ENCODE assay signal across 7 mouse cellular contexts in the genomic region with DNA sequence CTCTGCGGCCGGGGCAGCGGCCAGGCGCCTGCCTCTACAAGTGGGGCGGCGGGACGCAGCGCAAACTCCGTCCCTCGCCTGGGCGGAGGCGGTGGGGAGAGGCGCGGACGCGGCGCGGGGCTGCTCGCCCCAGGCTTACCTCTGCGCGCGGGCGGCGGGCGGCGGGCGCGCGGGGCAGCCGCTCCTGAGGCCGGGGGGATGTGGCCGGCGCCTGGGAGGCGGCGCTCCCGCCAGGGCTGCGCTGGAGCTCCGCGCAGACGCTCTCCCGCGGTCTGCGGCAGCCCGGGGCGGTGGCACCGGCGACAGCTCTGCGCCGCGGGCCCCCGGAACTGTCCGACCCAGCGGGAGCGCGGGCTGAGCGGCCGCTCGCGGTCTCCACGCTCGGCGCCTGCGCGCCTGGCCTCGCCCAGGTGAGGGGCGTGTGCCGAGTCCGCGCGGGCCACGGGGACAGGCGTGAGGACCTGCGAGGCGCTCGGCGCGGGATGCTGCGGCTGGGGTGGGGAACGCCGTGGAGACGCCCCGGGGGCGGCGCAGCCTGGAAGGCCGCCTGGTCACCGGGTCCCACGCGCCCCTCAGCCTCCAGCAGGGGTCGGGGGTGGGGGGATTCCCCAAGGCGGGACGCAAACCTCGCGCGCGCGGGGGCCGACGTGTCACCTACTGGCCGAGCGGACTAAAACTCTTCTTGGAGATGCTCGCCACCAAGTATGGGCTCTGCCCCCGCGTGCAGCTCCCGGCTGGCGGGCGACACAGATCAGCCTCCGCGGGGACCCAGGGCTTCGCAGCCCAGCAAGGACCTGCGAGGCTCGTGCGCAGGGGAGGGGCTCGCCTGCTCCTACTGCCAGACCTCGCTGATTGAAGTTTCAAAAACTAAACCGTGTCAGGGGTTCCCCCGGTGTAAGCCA. TPM values are rescaled to one million over a fixed set of nuclear protein-coding genes. Genes with fewer than 3 reads are reported as not detected.
DNase-seq lines count a peak whose midpoint lies in the region; ATAC-seq and TF ChIP-seq lines count a peak whose summit lies in the region.

No protein-coding gene starts in this region.

- no peak overlapping the region for H3K27ac ChIP-seq in forebrain, embryonic 12.5 days

- TF ChIP-seq CTCF in Patski (IDR thresholded peaks at IDR 0.05) = no peak

- in situ Hi-C loops in Patski (cut with MboI; ENCODE audit: low pct_unique_long_range_greater_than_20kb) = no loop called here

- CTCF ChIA-PET in Patski (lab: Charles Lee) = no interaction called here

- H3K9me3 ChIP-seq in forebrain, embryonic 12.5 days = no peaks in the 10 kb centered on the region

- H3K79me2 ChIP-seq in myocyte (ENCODE audit: control insufficient read depth, insufficient read depth) = no peaks in the 10 kb centered on the region

- under 1% methylated on average over 98 of the region's 116 CpGs for WGBS in forebrain, embryonic 12.5 days

- peak overlapping the region; percentile 72 for H3K4me3 ChIP-seq in forebrain, embryonic 12.5 days (replicated peaks)
- H3K4me3 ChIP-seq in myocyte = no peak overlapping the region

- peak; percentile 49 for ATAC-seq in Patski
- peak; percentile 50 for ATAC-seq in cerebellum, adult (ENCODE audit: insufficient number of reproducible peaks, low FRiP score, low TSS enrichment)
- ATAC-seq in forebrain, embryonic 12.5 days (ENCODE audit: low FRiP score) = peak; percentile 89

- H3K4me2 ChIP-seq in forebrain, embryonic 12.5 days = peak overlapping the region; percentile 100
- H3K4me2 ChIP-seq in myocyte (ENCODE audit: low read depth) = peak overlapping the region; percentile 18

- H3ac ChIP-seq in myocyte (ENCODE audit: control insufficient read depth, insufficient read length) = no peak overlapping the region

- intact Hi-C loops in heart, postnatal 36 days (cut with DNase I) = no loop called here
- intact Hi-C loops in left cerebral cortex, postnatal 4 days (cut with DNase I) = no loop called here

- H3K4me1 ChIP-seq in forebrain, embryonic 12.5 days = peaks cover 14% of the 10 kb centered on the region

- H3K9ac ChIP-seq in forebrain, embryonic 12.5 days = peak overlapping the region; percentile 62

- POLR2A ChIA-PET in Patski (lab: Charles Lee) = interaction anchor here (0.6 kb wide), 1 partner anchor 1139 kb away, joined by 3 read pairs; no protein-coding TSS in a partner anchor

- DNase-seq in Patski (ENCODE audit: low read depth, low spot score) = no peak
- DNase-seq in heart, postnatal 36 days = peak; percentile 16 to 28
- DNase-seq in left cerebral cortex, postnatal 4 days = peak; percentile 45
- DNase-seq in testis, postnatal 14 days (ENCODE audit: low spot score) = peak; percentile 74

- H3K27me3 ChIP-seq in Patski (peaks cover 47% of the 10 kb centered on the region), myocyte (ENCODE audit: control insufficient read depth, insufficient read depth, insufficient read length) (peaks cover 4% of the 10 kb centered on the region)
- peaks cover 44% of the 10 kb centered on the region for H3K27me3 ChIP-seq in forebrain, embryonic 12.5 days

- no peak for TF ChIP-seq POLR2A in myocyte (IDR thresholded peaks at IDR 0.05; ENCODE audit: insufficient read length, low read depth)

- no peaks in the 10 kb centered on the region for H3K36me3 ChIP-seq in forebrain, embryonic 12.5 days (replicated peaks)
- no peaks in the 10 kb centered on the region for H3K36me3 ChIP-seq in myocyte (ENCODE audit: control insufficient read depth, insufficient read depth)

TF ChIP-seq in myocyte, 11 proteins besides CTCF, POLR2A, EP300 and RAD21:
- no peak for TF ChIP-seq REST (IDR thresholded peaks at IDR 0.05; ENCODE audit: insufficient read depth, insufficient read length)
- TF ChIP-seq CEBPB (IDR thresholded peaks at IDR 0.05; ENCODE audit: insufficient read depth, poor library complexity, severe bottlenecking) = no peak
- no peak for TF ChIP-seq MYOG (IDR thresholded peaks at IDR 0.05; ENCODE audit: control insufficient read depth in 1 of 3, insufficient read depth in 1 of 3, insufficient read length in 2 of 3, low read depth in 2 of 3)
- no peak for TF ChIP-seq MAX (IDR thresholded peaks at IDR 0.05; ENCODE audit: low read depth)
- no peak for TF ChIP-seq USF1 (IDR thresholded peaks at IDR 0.05; ENCODE audit: low read depth)
- TF ChIP-seq MYOD1 (IDR thresholded peaks at IDR 0.05; ENCODE audit: control insufficient read depth in 1 of 3, insufficient read length in 2 of 3, low read depth in 2 of 3) = no peak
- TF ChIP-seq TCF3 (IDR thresholded peaks at IDR 0.05; ENCODE audit: insufficient read length, low read depth) = no peak
- no peak for TF ChIP-seq E2F4 (IDR thresholded peaks at IDR 0.05; ENCODE audit: insufficient read depth)
- no peak for TF ChIP-seq POLR2AphosphoS2 (IDR thresholded peaks at IDR 0.05; ENCODE audit: insufficient read length, low read depth)
- TF ChIP-seq SRF (IDR thresholded peaks at IDR 0.05; ENCODE audit: control insufficient read depth, insufficient read length, low read depth) = no peak
- no peak for TF ChIP-seq TCF12 (IDR thresholded peaks at IDR 0.05; ENCODE audit: insufficient read depth, poor library complexity, severe bottlenecking)

RNA-seq across cellular contexts. Expression of a gene that starts 2.8 kb away (rescaled TPM):
- polyA plus RNA-seq in Patski (2021) (0.74 TPM), myocyte (2012; fragmentation: generic; extraction: Trizol) (0.28 TPM)
- 2.9 and 3.7 TPM in 2 replicates for polyA plus RNA-seq in forebrain, embryonic 12.5 days (2016; fragmentation: Nextera tagmentation; extraction: Ambion mirVana)
- 1 to 10 TPM; 8.7 to 9.7 TPM for total RNA-seq in heart, postnatal 36 days (2021)
- 10 to 100 TPM; 30.5 to 33.0 TPM for total RNA-seq in left cerebral cortex, postnatal 4 days (2021)
